Mouse (Mus musculus) neutrophil, adult 5-6 weeks (primary cell): ENCODE data around the gene Snx11. TPM values are rescaled to one million over a fixed set of nuclear protein-coding genes. Genes with fewer than 3 reads are reported as not detected.

ENCODE experiments used
- ATAC-seq: fragments of 151-379, 151-347 bp; 2 replicates; pipeline ENCODE4 v1.8.0; 2017; ENCODE audit warnings: mild to moderate bottlenecking, moderate TSS enrichment; ENCODE audit not compliant: insufficient number of reproducible peaks, poor library complexity, low FRiP score, severe bottlenecking; ENCODE audit errors: extremely low read depth
- total RNA-seq: library from RNA; stranded (forward); fragments of 200-1000 nt; gene quantifications from 2 replicates; pipeline ENCODE4 v1.2.3, GENCODE M21; 2017

The Snx11 gene
- total RNA-seq, 1 experiment from 2014 or later = 79.5 TPM

DNA sequence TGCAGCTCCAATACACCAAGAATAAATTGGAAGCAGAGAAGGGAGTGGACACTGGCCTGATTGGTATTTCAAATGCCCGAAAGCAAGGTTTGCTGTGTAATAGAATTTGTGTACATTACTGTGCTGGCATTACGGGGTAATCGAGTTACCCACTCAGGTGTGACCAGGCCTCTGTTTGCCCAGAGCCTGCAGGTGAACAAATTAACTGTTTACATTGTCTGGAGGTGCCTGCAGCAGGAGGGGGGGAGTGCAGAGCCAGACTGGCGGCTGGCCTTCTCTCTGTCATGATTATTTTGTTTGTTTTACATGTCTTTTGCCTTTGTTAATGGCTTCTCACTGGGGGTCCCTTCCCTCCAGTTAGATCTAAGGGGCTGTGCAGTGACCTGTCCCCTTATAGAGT lies 44.7 kb downstream of the Snx11 start:
- ATAC-seq = no peak

DNA sequence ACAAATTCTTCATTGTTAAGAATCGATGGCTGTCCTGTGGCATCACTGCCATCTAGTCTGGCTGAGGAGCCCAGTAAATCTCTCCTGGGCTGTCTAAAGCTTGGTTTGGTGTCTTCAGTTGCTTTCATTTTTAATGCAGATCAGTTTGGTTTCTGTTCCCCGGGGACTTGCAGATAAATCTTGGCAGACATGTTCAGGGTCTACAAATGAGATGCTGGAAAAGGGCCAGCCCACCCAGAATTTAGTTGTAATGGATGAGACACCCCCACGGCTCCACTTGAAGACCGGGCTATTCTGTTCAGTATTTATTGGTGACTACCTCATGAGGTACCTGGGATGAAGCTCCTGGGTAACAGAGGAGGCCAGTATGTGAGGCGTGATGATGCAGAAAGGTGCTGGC lies 47.0 kb downstream of the Snx11 start:
- ATAC-seq = no peak

DNA sequence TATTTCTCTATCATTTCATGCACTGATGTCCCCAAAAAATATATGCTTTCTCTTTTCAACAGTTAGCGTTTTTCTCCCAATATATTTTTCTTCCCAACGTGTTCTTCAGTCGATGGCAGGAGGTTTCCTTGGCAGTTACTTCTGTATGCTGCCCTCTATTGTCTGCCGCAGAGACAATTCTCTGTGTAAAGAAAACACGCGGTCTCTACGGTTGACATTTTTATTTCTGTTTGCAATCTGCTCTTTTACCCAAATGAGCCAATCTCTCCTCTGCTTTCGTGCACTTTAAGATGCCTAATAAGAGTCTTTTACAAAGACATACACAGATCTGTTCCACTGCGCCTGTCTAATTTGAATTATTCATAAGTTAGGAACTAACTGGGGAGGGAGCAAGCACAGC lies 47.9 kb downstream of the Snx11 start:
- no peak for ATAC-seq

DNA sequence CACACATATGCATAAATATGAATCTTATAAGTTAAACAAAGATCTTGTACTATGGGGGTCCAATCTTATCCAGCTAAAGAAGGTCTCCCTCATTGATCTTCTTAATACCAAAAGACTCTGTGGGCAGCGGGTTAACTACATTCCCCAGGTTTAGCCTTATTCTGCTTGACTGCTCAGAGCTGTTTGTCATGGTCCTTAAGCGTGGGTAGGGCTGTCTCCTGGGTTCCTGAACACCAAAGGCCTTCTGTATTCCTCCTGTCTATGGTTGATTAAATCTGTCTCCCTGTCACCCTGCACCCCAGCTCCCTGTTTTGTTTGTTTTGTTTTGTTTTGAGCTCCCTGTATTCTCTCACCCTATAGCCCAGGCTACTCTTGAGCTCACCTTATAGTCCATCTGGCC lies 48.8 kb downstream of the Snx11 start:
- ATAC-seq = no peak

DNA sequence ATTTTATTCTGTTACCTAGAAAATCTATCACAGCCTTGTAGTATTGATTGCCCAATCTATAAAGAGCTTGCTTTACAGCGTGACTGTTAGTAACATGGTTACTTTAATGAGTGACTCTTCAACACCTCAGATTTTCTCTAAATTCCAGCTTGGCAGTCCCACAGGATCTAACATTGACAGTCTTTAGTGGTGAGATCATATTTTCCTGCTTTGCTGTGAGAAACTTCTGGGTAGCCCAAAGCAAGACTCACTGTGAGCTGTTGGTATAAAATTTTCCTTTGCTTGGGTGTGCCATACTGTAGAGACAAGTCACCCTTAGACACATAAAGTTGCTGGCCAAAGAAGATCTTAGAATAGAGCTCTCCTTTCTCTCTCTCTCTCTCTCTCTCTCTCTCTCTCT lies 51.5 kb downstream of the Snx11 start:
- ATAC-seq = no peak

- ATAC-seq = no peak
Measured at GRCm38 (mm10) chr11:96718609-96719008, 58.8 kb downstream of the Snx11 start.

Other genes with a start within 250 kb of the Snx11 start
- 50.9 and 58.0 TPM in 2 replicates for gene Cbx1, start 11.6 kb upstream of the Snx11 start, total RNA-seq
- gene Nfe2l1, start 52.4 kb upstream of the Snx11 start, total RNA-seq = 48.5 and 53.8 TPM in 2 replicates
- not detected in 2 replicates for gene Copz2, start 72.3 kb upstream of the Snx11 start, total RNA-seq
- gene Cdk5rap3, start 138.9 kb upstream of the Snx11 start, total RNA-seq = 22.6 and 29.6 TPM in 2 replicates
- 0.23 and 0.61 TPM in 2 replicates for gene Prr15l, start 150.5 kb upstream of the Snx11 start, total RNA-seq
- 15.6 and 17.3 TPM in 2 replicates for gene Pnpo, start 166.4 kb upstream of the Snx11 start, total RNA-seq
- gene Sp2, start 205.4 kb upstream of the Snx11 start, total RNA-seq = 9.3 and 9.8 TPM in 2 replicates
- gene Sp6, start 235.8 kb upstream of the Snx11 start, total RNA-seq = 0.25 TPM in 1 of 2 replicates, not detected in the other